Mouse (Mus musculus) lung, postnatal 25 days (tissue): Measurements from ENCODE around the gene Vasn.
"Not testable (repeated sequence)": the region's sequence is repeated elsewhere in the genome, so short reads cannot be mapped to it uniquely, and the experiment has no call there.

Experiments
- DNase-seq: peaks from one replicate; pipeline ENCODE4 v3.0.0; 2022; ENCODE audit warnings: low spot score

Vasn gene

GRCm38 (mm10) chr16:4670317-4670716 lies 30.6 kb downstream of the Vasn start:
- DNase-seq: no peak

GRCm38 (mm10) chr16:4674091-4674490 lies 34.4 kb downstream of the Vasn start:
- no peak for DNase-seq

GRCm38 (mm10) chr16:4676836-4677235 lies 37.1 kb downstream of the Vasn start:
- no peak for DNase-seq

GRCm38 (mm10) chr16:4678080-4678479 lies 38.3 kb downstream of the Vasn start:
- no peak for DNase-seq

GRCm38 (mm10) chr16:4679121-4680018 lies 39.6 kb downstream of the Vasn start, which contains the start of gene Coro7:
Coro7 (minus strand) TSS chr16:4679777.
- peak; percentile 96 for DNase-seq

GRCm38 (mm10) chr16:4680922-4681455 lies 41.2 kb downstream of the Vasn start:
- not testable (repeated sequence) for DNase-seq

GRCm38 (mm10) chr16:4682628-4683179 lies 43.0 kb downstream of the Vasn start:
- DNase-seq: no peak

- no peak for DNase-seq
These were observed 43.4 kb downstream of the Vasn start for GRCm38 (mm10) chr16:4683193-4683580.

GRCm38 (mm10) chr16:4683581-4684456 lies 44.1 kb downstream of the Vasn start:
- peak; percentile 94 for DNase-seq

- no peak for DNase-seq
These were observed 44.7 kb downstream of the Vasn start for GRCm38 (mm10) chr16:4684457-4684791.

GRCm38 (mm10) chr16:4689371-4689770 lies 49.6 kb downstream of the Vasn start:
- DNase-seq: not testable (repeated sequence)
